Mouse (Mus musculus) neural tube, embryonic 14.5 days (tissue): Measurements from ENCODE around the gene Jchain. TPM values are rescaled to one million over a fixed set of nuclear protein-coding genes. Genes with fewer than 3 reads are reported as not detected.

Experiments used
- ATAC-seq: fragments of 200-750 bp; cut with Nextera tagmentation; 2 replicates; pipeline ENCODE4 v1.8.0; 2017; ENCODE audit warnings: low read depth, mild to moderate bottlenecking, moderate TSS enrichment, moderate library complexity
- H3K27ac ChIP-seq: fragments of 300-500 bp; sonication (generic); 2 replicates; pipeline ENCODE4 v1.5.1; 2014; ENCODE audit warnings: low read depth, mild to moderate bottlenecking, control low read depth, low read length, moderate library complexity, mixed read lengths
- H3K27me3 ChIP-seq: fragments of 300-500 bp; sonication (generic); 2 replicates; pipeline ENCODE4 v1.6.1; 2014; ENCODE audit warnings: low read length; ENCODE audit not compliant: control insufficient read depth, insufficient read depth
- H3K36me3 ChIP-seq: fragments of 300-500 bp; sonication (generic); 2 replicates; pipeline ENCODE4 v1.6.1; 2014; ENCODE audit warnings: low read length, mixed read lengths; ENCODE audit not compliant: control insufficient read depth, insufficient read depth
- H3K4me1 ChIP-seq: fragments of 300-500 bp; sonication (generic); 2 replicates; pipeline ENCODE4 v1.6.1; 2014; ENCODE audit warnings: low read length; ENCODE audit not compliant: control insufficient read depth, insufficient read depth
- H3K4me2 ChIP-seq: fragments of 300-500 bp; sonication (generic); 2 replicates; pipeline ENCODE4 v1.6.1; 2014; ENCODE audit warnings: mild to moderate bottlenecking, low read depth, low read length, control low read depth
- H3K4me3 ChIP-seq: fragments of 300-500 bp; sonication (generic); 2 replicates; pipeline ENCODE4 v1.5.1; 2014; ENCODE audit warnings: low read depth, low read length, control low read depth, mixed read lengths
- H3K9ac ChIP-seq: fragments of 300-500 bp; sonication (generic); replicated peaks from 2 replicates; pipeline ENCODE4 v1.6.1; 2014; ENCODE audit warnings: low read depth, mild to moderate bottlenecking, control low read depth, low read length, mixed read lengths
- H3K9me3 ChIP-seq: fragments of 300-500 bp; sonication (generic); 2 replicates; pipeline ENCODE4 v1.6.1; 2016; ENCODE audit warnings: low read length; ENCODE audit not compliant: control insufficient read depth
- WGBS: fragments of 180-500 bp; shearing (Covaris S2); extraction: QIAGEN DNeasy Blood & Tissue Kit; methylation state at CpG from one replicate; pipeline ENCODE4 v1.1.7; 2014; 5-methylcytosine and 5-hydroxymethylcytosine counted together
- polyA plus RNA-seq: library from polyadenylated mRNA; unstranded; fragments of >200 nt; fragmentation: Nextera tagmentation; extraction: Ambion mirVana; gene quantifications from 2 replicates; pipeline ENCODE4 v1.2.1, GENCODE M21; 2014

Gene Jchain
- 0.23 and 0.63 TPM in 2 replicates for polyA plus RNA-seq

GRCm38 (mm10) chr5:88527657-88528056, at the start of gene Jchain:
Jchain (minus strand) TSS chr5:88527891.
- ATAC-seq = no peak
- WGBS = 94% methylated on average over 3 of the region's 3 CpGs

GRCm38 (mm10) chr5:88575506-88576338, 48.0 kb upstream of the Jchain start:
- Histone ChIP-seq H3K9me3 (no peaks in the 10 kb centered on the region), H3K36me3 (no peaks in the 10 kb centered on the region), H3K27me3 (no peaks in the 10 kb centered on the region), H3K4me2 (no peak overlapping the region), H3K4me3 (no peak overlapping the region), H3K27ac (no peak overlapping the region), H3K4me1 (no peaks in the 10 kb centered on the region), H3K9ac (no peak overlapping the region)
- ATAC-seq = no peak
- WGBS = 74% methylated on average over 3 of the region's 3 CpGs

More at GRCm38 (mm10) chr5:88527657-88528056, at the start of gene Jchain:
- no peak within 1 kb of the TSS for H3K4me2 ChIP-seq
- no peak within 1 kb of the TSS for H3K27ac ChIP-seq
- H3K27me3 ChIP-seq = no peaks in the 10 kb centered on the region
- no peak within 1 kb of the TSS for H3K4me3 ChIP-seq
- H3K9me3 ChIP-seq = no peaks in the 10 kb centered on the region
- no peaks in the 10 kb centered on the region for H3K4me1 ChIP-seq
- no peak within 1 kb of the TSS for H3K9ac ChIP-seq
- H3K36me3 ChIP-seq = no peaks in the 10 kb centered on the region

- Histone ChIP-seq H3K4me3 (no peak overlapping the region), H3K9me3 (no peaks in the 10 kb centered on the region), H3K27me3 (no peaks in the 10 kb centered on the region), H3K27ac (no peak overlapping the region), H3K36me3 (no peaks in the 10 kb centered on the region), H3K4me2 (no peak overlapping the region), H3K4me1 (no peaks in the 10 kb centered on the region), H3K9ac (no peak overlapping the region)
- 87% methylated on average over 3 of the region's 3 CpGs for WGBS
- ATAC-seq = no peak
Observed at GRCm38 (mm10) chr5:88574829-88575228, 47.1 kb upstream of the Jchain start.

DNA sequence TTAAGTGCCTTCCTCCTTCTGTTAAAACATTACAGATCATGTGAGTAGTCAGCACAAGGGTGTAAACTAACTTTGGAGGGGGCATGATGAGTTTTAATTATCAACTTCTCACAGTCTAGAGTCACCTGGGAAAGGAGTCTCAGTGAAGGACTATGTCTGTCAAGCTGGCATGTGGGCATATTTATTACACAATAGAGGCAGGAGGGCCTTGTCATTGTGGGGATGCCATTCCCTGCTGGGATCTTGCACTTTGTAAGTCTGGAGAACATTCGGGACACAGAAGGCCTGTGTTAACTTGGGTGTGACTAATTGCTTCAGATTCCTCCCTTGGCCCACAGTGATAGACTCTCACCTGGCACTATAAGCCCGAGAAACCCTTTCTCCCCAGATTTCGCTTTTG, 41.9 kb upstream of the Jchain start:
- no peaks in the 10 kb centered on the region for H3K36me3 ChIP-seq
- H3K4me1 ChIP-seq = 0 out of 2 replicates have a peak, but pooled peaks cover 3% of the 10 kb centered on the region
- ATAC-seq = no peak
- H3K9me3 ChIP-seq = no peaks in the 10 kb centered on the region
- 67% methylated on average over 3 of the region's 3 CpGs for WGBS
- H3K9ac ChIP-seq = no peak overlapping the region
- H3K4me3 ChIP-seq = no peak overlapping the region
- H3K4me2 ChIP-seq = no peak overlapping the region
- H3K27me3 ChIP-seq = no peaks in the 10 kb centered on the region
- no peak overlapping the region for H3K27ac ChIP-seq

GRCm38 (mm10) chr5:88566034-88566841, 38.5 kb upstream of the Jchain start:
- WGBS = 4% methylated on average over 14 of the region's 14 CpGs
- Histone ChIP-seq H3K9me3 (no peaks in the 10 kb centered on the region), H3K4me3 (peak overlapping the region; percentile 88), H3K9ac (peak overlapping the region; percentile 83), H3K4me2 (peak overlapping the region; percentile 66), H3K36me3 (no peaks in the 10 kb centered on the region), H3K4me1 (0 out of 2 replicates have a peak, but pooled peaks cover 3% of the 10 kb centered on the region), H3K27ac (peak overlapping the region; percentile 85), H3K27me3 (no peaks in the 10 kb centered on the region)
- ATAC-seq = no peak; the same call in 1 of the 2 replicates

- ATAC-seq = peak; percentile 77
- WGBS = under 1% methylated on average over 45 of the region's 119 CpGs
- no peaks in the 10 kb centered on the region for H3K36me3 ChIP-seq
- no peaks in the 10 kb centered on the region for H3K27me3 ChIP-seq
- H3K4me1 ChIP-seq = 0 out of 2 replicates have a peak, but pooled peaks cover 3% of the 10 kb centered on the region
- peak overlapping the region; percentile 88 for H3K4me3 ChIP-seq
- H3K9ac ChIP-seq = peak overlapping the region; percentile 83
- H3K27ac ChIP-seq = peak overlapping the region; percentile 85
- H3K4me2 ChIP-seq = peak overlapping the region; percentile 66
- no peaks in the 10 kb centered on the region for H3K9me3 ChIP-seq
Observed at GRCm38 (mm10) chr5:88565148-88566033, 37.7 kb upstream of the Jchain start.

DNA sequence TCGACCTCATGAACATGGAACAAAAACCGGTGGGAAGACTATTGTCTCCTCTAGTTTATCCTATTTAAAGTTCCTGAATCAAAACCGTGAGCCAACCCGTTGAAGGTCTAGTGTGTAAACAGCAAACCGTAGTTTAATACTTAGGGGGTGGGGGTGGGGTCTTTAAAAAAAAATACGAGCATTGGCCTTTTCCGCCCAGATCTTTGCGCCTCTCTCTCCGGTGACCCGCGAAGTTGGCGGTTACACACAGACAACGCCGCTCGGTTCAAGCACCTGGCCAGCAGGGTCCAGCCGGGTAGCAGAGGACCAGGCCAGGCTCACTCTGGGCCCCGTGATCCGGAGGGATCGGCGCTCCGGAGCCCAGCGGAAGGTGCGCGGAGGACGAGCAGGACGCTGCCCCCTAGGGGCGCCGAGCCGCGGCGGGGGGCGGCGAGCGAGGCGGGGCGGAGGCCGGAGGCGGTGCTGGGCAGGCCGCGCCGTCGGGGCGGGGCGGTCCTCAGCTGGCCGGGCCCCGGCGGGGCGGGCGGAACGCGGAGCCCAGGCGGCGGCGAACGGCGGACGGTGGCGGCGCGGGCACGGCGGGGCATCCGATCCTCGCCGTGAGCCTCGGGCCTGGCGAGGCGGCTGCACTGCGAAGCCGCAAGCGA, 36.9 kb upstream of the Jchain start, which contains the start of gene Rufy3:
TSS of gene Rufy3 (plus strand) at position 540 of the 647 bp plus-strand sequence.
- no peaks in the 10 kb centered on the region for H3K36me3 ChIP-seq
- ATAC-seq = peak; percentile 83
- no peaks in the 10 kb centered on the region for H3K27me3 ChIP-seq
- under 1% methylated on average over 52 of the region's 71 CpGs for WGBS
- no peaks in the 10 kb centered on the region for H3K9me3 ChIP-seq
- H3K4me1 ChIP-seq = 0 out of 2 replicates have a peak, but pooled peaks cover 3% of the 10 kb centered on the region
- peak within 1 kb of the TSS; percentile 88 for H3K4me3 ChIP-seq
- H3K9ac ChIP-seq = peak within 1 kb of the TSS; percentile 83
- peak within 1 kb of the TSS; percentile 66 for H3K4me2 ChIP-seq
- H3K27ac ChIP-seq = peak within 1 kb of the TSS; percentile 85
